ENCODE assay signal across 23 mouse cellular contexts in the genomic region with DNA sequence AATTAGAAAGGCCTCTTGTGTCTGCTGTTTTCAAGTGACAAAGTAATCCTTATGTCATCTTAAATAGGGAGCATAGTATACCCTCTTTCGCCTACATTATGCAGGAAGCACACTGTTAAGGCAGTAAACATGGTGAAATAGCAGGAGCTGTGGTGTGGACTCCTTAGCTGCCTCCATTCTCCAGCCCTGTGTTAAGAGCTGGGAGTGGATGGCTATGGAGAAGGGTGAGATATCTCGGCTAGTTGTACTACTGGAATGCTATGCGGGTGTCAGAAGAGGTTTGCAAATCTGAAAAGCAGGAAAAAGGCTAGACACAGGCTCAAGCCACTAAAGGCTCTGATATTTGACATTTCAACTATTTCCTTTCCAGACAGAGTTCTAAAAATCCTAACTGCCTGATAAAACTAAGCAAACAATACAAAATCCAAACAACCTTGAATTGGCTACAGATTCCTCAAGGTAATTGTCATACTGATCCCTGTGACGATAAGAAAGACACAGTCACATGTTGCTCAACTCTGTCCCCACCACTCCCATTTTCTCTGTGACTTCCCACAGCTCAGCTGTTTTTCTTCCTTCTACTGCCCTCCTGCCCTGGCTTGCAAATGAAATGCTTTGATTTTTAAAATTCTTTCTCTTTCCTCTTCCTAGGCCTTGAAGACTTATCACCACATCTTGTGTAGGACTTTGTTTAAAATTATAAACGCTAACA. TPM values are rescaled to one million over a fixed set of nuclear protein-coding genes. Genes with fewer than 3 reads are reported as not detected.
DNase-seq lines count a peak whose midpoint lies in the region; ATAC-seq and TF ChIP-seq lines count a peak whose summit lies in the region.
"Had no signal": no experiment of that assay in that cellular context is flagged by ENCODE, and none has a peak within 500 bp of the region (broad histone marks: within the 10 kb centered on the region; RNA-seq: fewer than 3 reads in every experiment).

No protein-coding gene starts in this region.

- no peak for TF ChIP-seq POLR2A in heart, adult 2 months (IDR thresholded peaks at IDR 0.05; ENCODE audit: insufficient read depth, low read depth, low read length)
- no peak for TF ChIP-seq POLR2A in kidney, adult 2 months (IDR thresholded peaks at IDR 0.05; ENCODE audit: low read depth, low read length)
- no peak for TF ChIP-seq POLR2A in embryonic fibroblast, embryonic 13.5 days (IDR thresholded peaks at IDR 0.05; ENCODE audit: low read depth, low read length)

- H3K36me3 ChIP-seq in heart, adult 2 months (ENCODE audit: control insufficient read depth, insufficient read depth, low read length): no peaks in the 10 kb centered on the region
- no peaks in the 10 kb centered on the region for H3K36me3 ChIP-seq in kidney, adult 2 months (ENCODE audit: control insufficient read depth, insufficient read depth, low read length)
- H3K36me3 ChIP-seq in liver, embryonic 11.5 days (ENCODE audit: control insufficient read depth, insufficient read depth, low read length): no peaks in the 10 kb centered on the region
- H3K36me3 ChIP-seq: embryonic facial prominence, embryonic 10.5 days; lung, embryonic 15.5 days; midbrain, embryonic 15.5 days; neural tube, embryonic 13.5 days; stomach, embryonic 15.5 days had no signal

- intact Hi-C loops in heart, adult 2 months (cut with DNase I): no loop called here
- intact Hi-C loops in heart, postnatal 36 days (cut with DNase I): no loop called here

- H3K9me3 ChIP-seq in liver, embryonic 11.5 days (ENCODE audit: control insufficient read depth, low read length): no peaks in the 10 kb centered on the region
- H3K9me3 ChIP-seq: embryonic facial prominence, embryonic 10.5 days; lung, embryonic 15.5 days; midbrain, embryonic 15.5 days; neural tube, embryonic 13.5 days; stomach, embryonic 15.5 days had no signal

- 35% methylated on average over 5 of the region's 5 CpGs for WGBS in heart, adult 2 months
- WGBS in kidney, adult 2 months: 57% methylated on average over 5 of the region's 5 CpGs
- 61% methylated on average over 5 of the region's 5 CpGs for WGBS in liver, embryonic 11.5 days

- no peak for TF ChIP-seq EP300 in heart, adult 2 months (IDR thresholded peaks at IDR 0.05; ENCODE audit: insufficient read depth, low read depth, low read length)

- peak overlapping the region; percentile 48 for H3K27ac ChIP-seq in heart, adult 2 months
- H3K27ac ChIP-seq in kidney, adult 2 months (ENCODE audit: insufficient read depth, low read depth, low read length): peak overlapping the region; percentile 45; the same call in 1 of the 2 replicates
- peak overlapping the region; percentile 78 for H3K27ac ChIP-seq in embryonic fibroblast, embryonic 13.5 days (ENCODE audit: insufficient read depth, low read length)
- H3K27ac ChIP-seq in liver, embryonic 11.5 days (ENCODE audit: low read depth, low read length): no peak overlapping the region
- H3K27ac ChIP-seq: embryonic facial prominence, embryonic 10.5 days; hindbrain, embryonic 14.5 days; left cerebral cortex, adult 2 months; liver, embryonic 14.5 days; lung, embryonic 15.5 days; midbrain, embryonic 15.5 days; neural tube, embryonic 13.5 days; stomach, embryonic 15.5 days had no signal

- H3K9ac ChIP-seq in heart, adult 2 months (ENCODE audit: low read depth, low read length): no peak overlapping the region
- no peak overlapping the region for H3K9ac ChIP-seq in liver, embryonic 11.5 days (ENCODE audit: low read depth, low read length)
- H3K9ac ChIP-seq: hindbrain, embryonic 14.5 days; liver, embryonic 14.5 days; lung, embryonic 15.5 days; midbrain, embryonic 15.5 days; neural tube, embryonic 13.5 days; stomach, embryonic 15.5 days had no signal

- H3K4me1 ChIP-seq in heart, adult 2 months (ENCODE audit: control insufficient read depth, insufficient read depth, low read length): no peaks in the 10 kb centered on the region; the same call in 1 of the 2 replicates
- no peaks in the 10 kb centered on the region for H3K4me1 ChIP-seq in kidney, adult 2 months (ENCODE audit: control insufficient read depth, insufficient read depth, low read length)
- no peaks in the 10 kb centered on the region for H3K4me1 ChIP-seq in embryonic fibroblast, embryonic 13.5 days (ENCODE audit: control insufficient read depth, insufficient read depth, low read length)
- no peaks in the 10 kb centered on the region for H3K4me1 ChIP-seq in liver, embryonic 11.5 days (replicated peaks; ENCODE audit: control insufficient read depth, insufficient read depth, low read length)
- H3K4me1 ChIP-seq: embryonic facial prominence, embryonic 10.5 days; lung, embryonic 15.5 days; midbrain, embryonic 15.5 days; neural tube, embryonic 13.5 days; stomach, embryonic 15.5 days had no signal

- H3K4me2 ChIP-seq in liver, embryonic 11.5 days: no peak overlapping the region
- H3K4me2 ChIP-seq: hindbrain, embryonic 14.5 days; lung, embryonic 15.5 days; midbrain, embryonic 15.5 days; neural tube, embryonic 13.5 days; stomach, embryonic 15.5 days had no signal

- no peaks in the 10 kb centered on the region for H3K27me3 ChIP-seq in heart, adult 2 months (ENCODE audit: control insufficient read depth, insufficient read depth, low read length)
- H3K27me3 ChIP-seq in kidney, adult 2 months (replicated peaks; ENCODE audit: control insufficient read depth, insufficient read depth, low read length): no peaks in the 10 kb centered on the region
- H3K27me3 ChIP-seq in liver, embryonic 11.5 days (replicated peaks; ENCODE audit: control insufficient read depth, insufficient read depth, low read length): no peaks in the 10 kb centered on the region
- H3K27me3 ChIP-seq: lung, embryonic 15.5 days; midbrain, embryonic 15.5 days; neural tube, embryonic 13.5 days; stomach, embryonic 15.5 days had no signal

- H3K79me2 ChIP-seq in heart, adult 2 months (replicated peaks; ENCODE audit: control insufficient read depth, insufficient read depth, low read length): no peaks in the 10 kb centered on the region

- no peak for TF ChIP-seq CTCF in heart, adult 2 months (IDR thresholded peaks at IDR 0.05)
- no peak for TF ChIP-seq CTCF in kidney, adult 2 months (conservative IDR thresholded peaks at IDR 0.05; ENCODE audit: insufficient read depth, insufficient read length, low read depth, low read length)
- no peak for TF ChIP-seq CTCF in embryonic fibroblast, embryonic 13.5 days (IDR thresholded peaks at IDR 0.05; ENCODE audit: borderline replicate concordance, insufficient read depth, low read length)

- no peak overlapping the region for H3K4me3 ChIP-seq in heart, adult 2 months
- no peak overlapping the region for H3K4me3 ChIP-seq in kidney, adult 2 months (ENCODE audit: insufficient read depth, low read depth, low read length)
- H3K4me3 ChIP-seq in embryonic fibroblast, embryonic 13.5 days (ENCODE audit: insufficient read depth, low read length): no peak overlapping the region
- H3K4me3 ChIP-seq in liver, embryonic 11.5 days (ENCODE audit: low read depth, low read length): no peak overlapping the region
- H3K4me3 ChIP-seq: embryonic facial prominence, embryonic 10.5 days; left cerebral cortex, adult 2 months; lung, embryonic 15.5 days; midbrain, embryonic 15.5 days; myocyte; neural tube, embryonic 13.5 days; stomach, embryonic 15.5 days had no signal

- peak; percentile 84 for ATAC-seq in megakaryocyte, adult 5-6 weeks (ENCODE audit: poor library complexity, severe bottlenecking)
- ATAC-seq in liver, embryonic 11.5 days (replicated peaks; ENCODE audit: low FRiP score): no peak
- ATAC-seq: inflammation-experienced regulatory T-cells, adult 6 months; midbrain, embryonic 15.5 days had no signal

- DNase-seq in heart, adult 2 months: no peak
- DNase-seq in heart, postnatal 36 days: no peak
- no peak for DNase-seq in kidney, adult 2 months
- no peak for DNase-seq in kidney, postnatal 4 days
- no peak for DNase-seq in urinary bladder, adult 2 months (ENCODE audit: low spot score)
- no peak for DNase-seq in liver, embryonic 11.5 days (ENCODE audit: low spot score)
- DNase-seq: adrenal gland, postnatal 14 days; cerebellum, adult 9-10 months; heart, postnatal 14 days; retina, postnatal 1 day; thymus, postnatal 25 days had no signal

RNA-seq across cellular contexts. Expression of gene Sat1, which starts 22.4 kb away (rescaled TPM):
- 10 to 100 TPM; 29.2 to 31.7 TPM for total RNA-seq in heart, adult 2 months (2021)
- polyA plus RNA-seq in heart, adult 2 months (2012; rRNA removed): 22.1 and 32.3 TPM in 2 replicates
- total RNA-seq in heart, postnatal 36 days (2021): 10 to 100 TPM; 34.4 to 41.1 TPM
- 86.4 and 120 TPM in 2 replicates for polyA plus RNA-seq in kidney, adult 2 months (2012; rRNA removed)
- polyA plus RNA-seq in embryonic fibroblast, embryonic 13.5 days (2011; ENCODE audit: insufficient read length, low read depth, missing spikeins): 113 and 160 TPM in 2 replicates
- total RNA-seq in megakaryocyte, adult 5-6 weeks (2015): 801 and 834 TPM in 2 replicates
- 703 and 873 TPM in 2 replicates for total RNA-seq in megakaryocyte, adult 5-6 weeks (2017)
- polyA plus RNA-seq in urinary bladder, adult 2 months (2012; rRNA removed): 311 and 408 TPM in 2 replicates
- 94.7 and 102 TPM in 2 replicates for polyA plus RNA-seq in liver, embryonic 11.5 days (2014; fragmentation: Nextera tagmentation; extraction: Ambion mirVana)
